In the genomic region with DNA sequence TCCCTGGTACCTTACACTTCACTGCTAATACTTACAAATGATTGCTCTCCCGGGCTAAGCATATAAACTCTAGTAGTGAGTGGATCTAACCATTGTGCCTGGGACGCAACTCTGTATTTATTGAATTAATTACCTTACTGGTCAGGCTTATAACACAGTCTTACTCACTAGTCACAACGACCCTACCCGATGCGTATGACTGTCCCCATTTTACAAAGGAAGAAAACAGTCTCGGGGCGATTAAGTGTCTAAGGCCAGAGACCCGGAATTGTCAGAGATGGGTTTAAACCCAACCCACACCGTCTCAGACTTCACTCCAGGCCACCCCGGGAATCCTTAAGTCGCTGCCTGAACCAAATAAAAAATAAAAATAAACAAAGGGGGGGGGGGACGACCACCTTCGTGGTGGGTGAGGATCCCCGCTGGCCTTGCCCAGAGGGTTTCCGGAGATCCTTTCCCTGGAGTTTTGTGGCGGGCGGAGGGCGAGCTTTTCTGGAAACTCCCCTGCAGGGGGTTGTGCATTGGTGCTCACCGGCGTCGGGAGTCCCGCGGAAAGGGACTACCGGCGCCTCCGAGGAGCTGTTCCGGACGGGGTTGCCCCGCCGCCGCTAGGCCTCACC, we compare ENCODE assay signal across 8 mouse cellular contexts. TPM values are rescaled to one million over a fixed set of nuclear protein-coding genes. Genes with fewer than 3 reads are reported as not detected.
DNase-seq lines count a peak whose midpoint lies in the region; ATAC-seq and TF ChIP-seq lines count a peak whose summit lies in the region.

No protein-coding gene starts in this region.

- WGBS in heart, adult 2 months = under 1% methylated on average over 31 of the region's 31 CpGs
- WGBS in embryonic facial prominence, embryonic 13.5 days = under 1% methylated on average over 31 of the region's 31 CpGs
- under 1% methylated on average over 31 of the region's 31 CpGs for WGBS in limb, embryonic 11.5 days
- under 1% methylated on average over 31 of the region's 31 CpGs for WGBS in neural tube, embryonic 15.5 days

- peak overlapping the region; percentile 98 for H3K9ac ChIP-seq in heart, adult 2 months (ENCODE audit: low read depth, low read length)
- peak overlapping the region; percentile 100 for H3K9ac ChIP-seq in embryonic facial prominence, embryonic 13.5 days
- peak overlapping the region; percentile 100 for H3K9ac ChIP-seq in limb, embryonic 11.5 days (ENCODE audit: low read length)
- H3K9ac ChIP-seq in neural tube, embryonic 15.5 days (replicated peaks) = peak overlapping the region; percentile 99

- H3ac ChIP-seq in C2C12 (ENCODE audit: control insufficient read depth, insufficient read length, low read depth) = peak overlapping the region; percentile 92

- no peak for DNase-seq in heart, adult 2 months
- no peak for DNase-seq in heart, adult 18-20 months
- DNase-seq in limb, embryonic 11.5 days (ENCODE audit: low spot score) = no peak
- DNase-seq in adrenal gland, adult 2 months = no peak
- no peak for DNase-seq in kidney, adult 11 months

- H3K27ac ChIP-seq in heart, adult 2 months = peak overlapping the region; percentile 91
- peak overlapping the region; percentile 99 for H3K27ac ChIP-seq in embryonic facial prominence, embryonic 13.5 days
- peak overlapping the region; percentile 99 for H3K27ac ChIP-seq in limb, embryonic 11.5 days (replicated peaks; ENCODE audit: low read depth, low read length)
- peak overlapping the region; percentile 98 for H3K27ac ChIP-seq in neural tube, embryonic 15.5 days (replicated peaks)

- peaks cover 51% of the 10 kb centered on the region for H3K79me3 ChIP-seq in C2C12 (ENCODE audit: low read depth)

- TF ChIP-seq CTCF in heart, adult 2 months (IDR thresholded peaks at IDR 0.05) = no peak
- TF ChIP-seq CTCF in C2C12 (IDR thresholded peaks at IDR 0.05; ENCODE audit: control insufficient read depth, insufficient read depth, insufficient read length) = no peak

- ATAC-seq in embryonic facial prominence, embryonic 13.5 days (ENCODE audit: insufficient number of reproducible peaks, insufficient read depth, low FRiP score, low TSS enrichment, low read depth) = 0 out of 2 replicates have a peak, but pooled peaks have one; percentile 7
- ATAC-seq in limb, embryonic 11.5 days (ENCODE audit: insufficient number of reproducible peaks, low FRiP score, low TSS enrichment, low read depth) = peak; percentile 45; the same call in 1 of the 2 replicates
- peak; percentile 60 for ATAC-seq in neural tube, embryonic 15.5 days (ENCODE audit: low FRiP score)

- H3K4me2 ChIP-seq in embryonic facial prominence, embryonic 13.5 days = peak overlapping the region; percentile 80
- H3K4me2 ChIP-seq in limb, embryonic 11.5 days (ENCODE audit: low read depth, severe bottlenecking) = peak overlapping the region; percentile 69
- peak overlapping the region; percentile 82 for H3K4me2 ChIP-seq in neural tube, embryonic 15.5 days

- H3K4me1 ChIP-seq in heart, adult 2 months (ENCODE audit: control insufficient read depth, insufficient read depth, low read length) = peaks cover 2% of the 10 kb centered on the region
- peaks cover 32% of the 10 kb centered on the region for H3K4me1 ChIP-seq in embryonic facial prominence, embryonic 13.5 days
- H3K4me1 ChIP-seq in limb, embryonic 11.5 days (ENCODE audit: control insufficient read depth, insufficient read depth, low read length) = 0 out of 2 replicates have a peak, but pooled peaks cover 6% of the 10 kb centered on the region
- H3K4me1 ChIP-seq in neural tube, embryonic 15.5 days = peaks cover 37% of the 10 kb centered on the region

- peaks cover 22% of the 10 kb centered on the region for H3K36me3 ChIP-seq in heart, adult 2 months (ENCODE audit: control insufficient read depth, insufficient read depth, low read length)
- H3K36me3 ChIP-seq in C2C12 (ENCODE audit: control insufficient read depth, insufficient read depth) = peaks cover 40% of the 10 kb centered on the region
- peaks cover 25% of the 10 kb centered on the region for H3K36me3 ChIP-seq in embryonic facial prominence, embryonic 13.5 days
- peaks cover 7% of the 10 kb centered on the region; the same call in 1 of the 2 replicates for H3K36me3 ChIP-seq in limb, embryonic 11.5 days (ENCODE audit: control insufficient read depth, insufficient read depth, low read length)
- peaks cover 20% of the 10 kb centered on the region for H3K36me3 ChIP-seq in neural tube, embryonic 15.5 days

- no peaks in the 10 kb centered on the region for H3K27me3 ChIP-seq in heart, adult 2 months (ENCODE audit: control insufficient read depth, insufficient read depth, low read length)
- H3K27me3 ChIP-seq in C2C12 (ENCODE audit: control insufficient read depth, insufficient read depth, insufficient read length) = no peaks in the 10 kb centered on the region
- H3K27me3 ChIP-seq in embryonic facial prominence, embryonic 13.5 days = no peaks in the 10 kb centered on the region
- H3K27me3 ChIP-seq in limb, embryonic 11.5 days (ENCODE audit: control insufficient read depth, insufficient read depth, low read length) = no peaks in the 10 kb centered on the region
- H3K27me3 ChIP-seq in neural tube, embryonic 15.5 days (replicated peaks) = no peaks in the 10 kb centered on the region

- no peak for TF ChIP-seq POLR2A in heart, adult 2 months (IDR thresholded peaks at IDR 0.05; ENCODE audit: insufficient read depth, low read depth, low read length)

- intact Hi-C loops in heart, adult 2 months (cut with DNase I) = no loop called here

- no peaks in the 10 kb centered on the region for H3K9me3 ChIP-seq in embryonic facial prominence, embryonic 13.5 days
- no peaks in the 10 kb centered on the region for H3K9me3 ChIP-seq in limb, embryonic 11.5 days (ENCODE audit: control insufficient read depth, low read length)
- no peaks in the 10 kb centered on the region for H3K9me3 ChIP-seq in neural tube, embryonic 15.5 days (replicated peaks)

- peak overlapping the region; percentile 91 for H3K4me3 ChIP-seq in heart, adult 2 months
- H3K4me3 ChIP-seq in C2C12 (ENCODE audit: insufficient read depth, poor library complexity, severe bottlenecking) = peak overlapping the region; percentile 98
- peak overlapping the region; percentile 87 for H3K4me3 ChIP-seq in embryonic facial prominence, embryonic 13.5 days
- peak overlapping the region; percentile 92 for H3K4me3 ChIP-seq in limb, embryonic 11.5 days (ENCODE audit: low read depth, low read length)
- H3K4me3 ChIP-seq in neural tube, embryonic 15.5 days (replicated peaks) = peak overlapping the region; percentile 88

- no peak for TF ChIP-seq EP300 in heart, adult 2 months (IDR thresholded peaks at IDR 0.05; ENCODE audit: insufficient read depth, low read depth, low read length)

- H3K79me2 ChIP-seq in heart, adult 2 months (replicated peaks; ENCODE audit: control insufficient read depth, insufficient read depth, low read length) = peaks cover 5% of the 10 kb centered on the region; the same call in 1 of the 2 replicates
- H3K79me2 ChIP-seq in C2C12 (ENCODE audit: control insufficient read depth, insufficient read depth) = peaks cover 67% of the 10 kb centered on the region

TF ChIP-seq in C2C12, 6 proteins besides CTCF, POLR2A, EP300 and RAD21:
- TF ChIP-seq FOSL1 (IDR thresholded peaks at IDR 0.05; ENCODE audit: insufficient read depth, low read length, poor library complexity, severe bottlenecking) (no peak), USF1 (IDR thresholded peaks at IDR 0.05; ENCODE audit: low read depth) (no peak), MAX (IDR thresholded peaks at IDR 0.05) (no peak), MYOG (IDR thresholded peaks at IDR 0.05; ENCODE audit: control insufficient read depth, extremely low read depth, insufficient read length) (no peak), CEBPB (IDR thresholded peaks at IDR 0.05; ENCODE audit: low read depth) (no peak), MYOD1 (IDR thresholded peaks at IDR 0.05; ENCODE audit: control insufficient read depth, insufficient read length, low read depth) (no peak)

RNA-seq across cellular contexts. Expression of gene Smarce1, which starts 1.1 kb away (rescaled TPM):
- 10 to 100 TPM; 41.8 to 44.6 TPM for total RNA-seq in heart, adult 2 months (2021)
- polyA plus RNA-seq in heart, adult 2 months (2012; rRNA removed) = 22.2 and 29.3 TPM in 2 replicates
- total RNA-seq in heart, adult 18-20 months (2021) = 10 to 100 TPM; 42.0 to 46.3 TPM
- polyA plus RNA-seq in C2C12 (2012; fragmentation: generic; extraction: Trizol) = 103 TPM
- polyA plus RNA-seq in embryonic facial prominence, embryonic 13.5 days (2015; fragmentation: Nextera tagmentation; extraction: Ambion mirVana) = 307 and 334 TPM in 2 replicates
- 261 and 272 TPM in 2 replicates for polyA plus RNA-seq in limb, embryonic 11.5 days (2014; fragmentation: Nextera tagmentation; extraction: Ambion mirVana)
- polyA plus RNA-seq in neural tube, embryonic 15.5 days (2015; fragmentation: Nextera tagmentation; extraction: Ambion mirVana) = 221 and 227 TPM in 2 replicates
- 10 to 100 TPM; 49.9 to 54.4 TPM for total RNA-seq in adrenal gland, adult 2 months (2021)
- 10.0 and 10.3 TPM in 2 replicates for polyA plus RNA-seq in adrenal gland, adult 2 months (2012; rRNA removed)

RNA-seq across cellular contexts. Expression of gene Krt222, which starts 14.1 kb away (rescaled TPM):
- total RNA-seq in heart, adult 2 months (2021) = 10 to 100 TPM; 26.9 to 31.0 TPM
- polyA plus RNA-seq in heart, adult 2 months (2012; rRNA removed) = 6.8 and 12.7 TPM in 2 replicates
- total RNA-seq in heart, adult 18-20 months (2021) = 10 to 100 TPM; 27.8 to 33.0 TPM
- not detected for polyA plus RNA-seq in C2C12 (2012; fragmentation: generic; extraction: Trizol)
- polyA plus RNA-seq in embryonic facial prominence, embryonic 13.5 days (2015; fragmentation: Nextera tagmentation; extraction: Ambion mirVana) = 0.41 and 0.42 TPM in 2 replicates
- polyA plus RNA-seq in limb, embryonic 11.5 days (2014; fragmentation: Nextera tagmentation; extraction: Ambion mirVana) = 0.13 and 0.16 TPM in 2 replicates
- polyA plus RNA-seq in neural tube, embryonic 15.5 days (2015; fragmentation: Nextera tagmentation; extraction: Ambion mirVana) = 11.9 and 12.7 TPM in 2 replicates
- total RNA-seq in adrenal gland, adult 2 months (2021) = 1 to 10 TPM; 1.4 to 2.2 TPM
- polyA plus RNA-seq in adrenal gland, adult 2 months (2012; rRNA removed) = 0.07 and 0.09 TPM in 2 replicates

RNA-seq across cellular contexts. Expression of gene Krt24, which starts 55.3 kb away (rescaled TPM):
- total RNA-seq in heart, adult 2 months (2021) = not detected
- not detected in 2 replicates for polyA plus RNA-seq in heart, adult 2 months (2012; rRNA removed)
- not detected for total RNA-seq in heart, adult 18-20 months (2021)
- polyA plus RNA-seq in C2C12 (2012; fragmentation: generic; extraction: Trizol) = not detected
- polyA plus RNA-seq in embryonic facial prominence, embryonic 13.5 days (2015; fragmentation: Nextera tagmentation; extraction: Ambion mirVana) = 0.32 and 0.44 TPM in 2 replicates
- 0.51 TPM in 1 of 2 replicates, not detected in the other for polyA plus RNA-seq in limb, embryonic 11.5 days (2014; fragmentation: Nextera tagmentation; extraction: Ambion mirVana)
- polyA plus RNA-seq in neural tube, embryonic 15.5 days (2015; fragmentation: Nextera tagmentation; extraction: Ambion mirVana) = not detected in 2 replicates
- total RNA-seq in adrenal gland, adult 2 months (2021) = not detected
- not detected in 2 replicates for polyA plus RNA-seq in adrenal gland, adult 2 months (2012; rRNA removed)

Comparison
In these comparisons a context has a peak if more than half of its experiments do, and no peak if none do; other contexts are left out.
1. ATAC-seq: peak in every context shown above with its lines; median percentile 60 in neural tube, embryonic 15.5 days; 45 in limb, embryonic 11.5 days; 7 in embryonic facial prominence, embryonic 13.5 days.